Mouse (Mus musculus): ENCODE results near the gene Apopt1. TPM values are rescaled to one million over a fixed set of nuclear protein-coding genes. Genes with fewer than 3 reads are reported as not detected.
A peak's percentile ranks its signal among the peaks of the same experiment; 100 is the strongest.
"Not testable (repeated sequence)": the region's sequence is repeated elsewhere in the genome, so short reads cannot be mapped to it uniquely, and the experiment has no call there.

Gene Apopt1
- total RNA-seq, 2 experiments from 2014 or later: 37.9 to 38.6 TPM

DNA sequence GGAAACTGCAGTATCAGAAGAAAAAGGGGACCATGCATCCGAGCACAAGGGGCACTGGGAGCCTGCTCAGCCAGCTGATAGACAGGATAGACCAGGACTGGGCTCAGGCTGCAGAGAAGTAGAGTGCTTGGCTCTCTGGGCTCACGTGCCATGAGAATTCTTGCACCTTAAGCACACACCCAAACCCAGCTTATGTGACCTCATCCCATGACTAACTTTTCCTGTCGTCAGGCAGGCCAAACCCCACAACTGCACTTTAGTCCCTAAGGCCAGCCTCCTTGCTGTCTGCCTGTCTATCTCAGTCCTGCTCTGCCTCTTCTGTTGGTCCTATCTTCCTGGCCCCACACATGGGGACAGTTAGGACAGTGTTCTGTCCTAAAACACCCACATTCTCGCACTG lies 15.4 kb upstream of the Apopt1 start:
- no peak for DNase-seq (ENCODE audit: extremely low spot score in 1 of 2, low spot score in 2 of 2)
- intact Hi-C loops (cut with DNase I): loop anchor here (5.0 kb wide), 1 partner anchor 45 kb away; no protein-coding TSS in a partner anchor

DNA sequence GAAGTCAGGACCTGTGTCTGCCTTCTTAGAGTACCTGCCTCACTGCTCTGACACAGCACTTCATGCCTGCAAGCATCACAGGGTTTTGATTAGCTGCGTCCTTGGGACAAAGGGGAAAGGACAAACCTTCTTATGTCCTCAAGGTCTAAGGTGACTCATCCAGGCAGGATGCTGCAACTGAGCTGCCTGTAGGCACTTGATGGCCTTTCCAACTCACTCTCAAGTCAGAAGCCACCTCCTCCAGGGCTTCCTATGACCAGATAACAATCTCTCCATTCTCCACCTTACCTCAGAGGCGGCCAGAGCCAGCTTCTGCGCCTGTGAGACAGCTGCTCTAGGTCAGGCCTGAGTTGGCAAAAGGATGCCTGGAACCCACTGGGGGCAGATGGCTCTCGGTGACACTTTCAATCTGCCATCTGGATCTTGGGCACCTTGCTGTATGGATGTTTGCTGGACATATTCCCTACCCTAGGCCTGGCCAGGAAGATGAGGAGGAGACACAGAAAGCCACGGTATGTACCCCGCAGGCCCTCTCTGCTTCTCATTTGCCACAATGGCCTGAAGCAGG lies 14.6 kb upstream of the Apopt1 start:
- DNase-seq (ENCODE audit: extremely low spot score in 1 of 2, low spot score in 2 of 2): no peak
- intact Hi-C loops (cut with DNase I): loop anchor here (5.0 kb wide), 1 partner anchor 46 kb away; no protein-coding TSS in a partner anchor

GRCm38 (mm10) chr12:111699542-111699941 lies 13.5 kb upstream of the Apopt1 start:
- intact Hi-C loops (cut with DNase I): loop anchor here (5.0 kb wide), 1 partner anchor 47 kb away; no protein-coding TSS in a partner anchor
- no peak for DNase-seq (ENCODE audit: extremely low spot score in 1 of 2, low spot score in 2 of 2)

DNA sequence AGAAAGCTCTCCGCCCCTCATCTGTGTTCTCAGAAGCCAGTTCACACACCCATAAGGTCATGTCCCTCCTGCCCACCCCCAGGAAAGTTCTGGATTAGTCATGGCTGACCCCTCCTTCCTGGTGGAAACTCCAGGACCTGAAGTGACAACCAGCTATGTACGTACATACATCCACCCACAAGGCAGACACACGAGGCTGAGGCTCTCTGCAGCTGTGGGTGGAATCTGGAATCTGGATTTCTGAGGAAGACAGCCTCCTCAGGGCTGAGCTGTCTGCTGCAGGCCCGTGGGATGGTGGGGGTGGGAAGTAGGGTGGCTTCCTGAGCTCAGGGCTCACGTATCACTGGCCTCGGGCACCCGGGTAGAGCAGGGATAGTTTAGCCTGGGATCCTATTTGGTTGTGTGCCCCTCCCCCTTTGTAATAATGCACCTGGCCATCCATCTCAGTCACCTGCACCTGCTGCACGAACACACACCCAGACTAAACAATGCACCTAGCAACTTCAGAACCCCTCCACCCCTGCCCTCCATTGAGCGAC lies 12.1 kb upstream of the Apopt1 start:
- DNase-seq (ENCODE audit: extremely low spot score in 1 of 2, low spot score in 2 of 2): no peak

DNA sequence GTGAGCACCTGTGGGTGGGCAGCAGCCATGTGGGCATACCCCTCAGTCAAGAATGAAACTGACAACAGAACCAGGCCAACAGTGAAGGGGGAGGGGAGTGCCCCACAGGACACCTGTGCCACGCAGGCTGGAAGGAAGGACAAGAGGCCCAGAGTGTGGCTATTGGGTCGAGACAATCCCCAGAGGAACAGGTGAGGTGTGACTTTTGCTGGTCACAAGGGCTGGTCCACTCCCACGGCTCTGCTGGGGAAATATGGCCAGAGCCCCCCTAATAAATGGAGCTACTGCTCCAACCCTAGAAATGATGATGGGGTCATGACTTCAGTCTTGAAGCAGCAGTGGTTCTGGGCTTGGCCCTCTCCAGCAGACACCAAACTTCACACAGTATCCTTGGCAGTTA lies 9.8 kb upstream of the Apopt1 start:
- DNase-seq (ENCODE audit: extremely low spot score in 1 of 2, low spot score in 2 of 2): no peak

More for the DNA sequence above, 12.1 kb upstream of the Apopt1 start:
- intact Hi-C loops (cut with DNase I): no loop called here

DNA sequence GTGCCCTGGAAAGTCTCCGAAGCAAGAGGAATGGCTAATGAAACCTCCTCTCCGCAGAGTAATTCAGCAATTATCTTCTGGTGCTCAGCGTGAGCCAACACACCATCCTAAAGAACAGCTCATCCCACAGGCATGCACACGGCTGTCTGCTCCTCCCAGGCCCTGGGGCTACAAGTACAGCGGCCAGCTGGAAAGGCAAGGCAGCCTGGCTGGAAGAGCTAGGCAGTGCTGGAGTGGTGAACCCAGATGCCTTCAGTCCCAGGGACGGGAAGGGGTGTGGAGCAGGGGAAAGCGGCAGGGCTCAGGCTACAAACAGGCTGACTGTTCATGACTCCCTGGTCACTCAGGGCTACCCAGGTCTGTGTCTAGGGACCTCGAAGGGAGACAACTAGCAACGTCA lies 8.5 kb upstream of the Apopt1 start:
- intact Hi-C loops (cut with DNase I): no loop called here
- DNase-seq (ENCODE audit: extremely low spot score in 1 of 2, low spot score in 2 of 2): peak in 1 of 2 experiments; percentile 71

More for the DNA sequence above, 9.8 kb upstream of the Apopt1 start:
- intact Hi-C loops (cut with DNase I): no loop called here

DNA sequence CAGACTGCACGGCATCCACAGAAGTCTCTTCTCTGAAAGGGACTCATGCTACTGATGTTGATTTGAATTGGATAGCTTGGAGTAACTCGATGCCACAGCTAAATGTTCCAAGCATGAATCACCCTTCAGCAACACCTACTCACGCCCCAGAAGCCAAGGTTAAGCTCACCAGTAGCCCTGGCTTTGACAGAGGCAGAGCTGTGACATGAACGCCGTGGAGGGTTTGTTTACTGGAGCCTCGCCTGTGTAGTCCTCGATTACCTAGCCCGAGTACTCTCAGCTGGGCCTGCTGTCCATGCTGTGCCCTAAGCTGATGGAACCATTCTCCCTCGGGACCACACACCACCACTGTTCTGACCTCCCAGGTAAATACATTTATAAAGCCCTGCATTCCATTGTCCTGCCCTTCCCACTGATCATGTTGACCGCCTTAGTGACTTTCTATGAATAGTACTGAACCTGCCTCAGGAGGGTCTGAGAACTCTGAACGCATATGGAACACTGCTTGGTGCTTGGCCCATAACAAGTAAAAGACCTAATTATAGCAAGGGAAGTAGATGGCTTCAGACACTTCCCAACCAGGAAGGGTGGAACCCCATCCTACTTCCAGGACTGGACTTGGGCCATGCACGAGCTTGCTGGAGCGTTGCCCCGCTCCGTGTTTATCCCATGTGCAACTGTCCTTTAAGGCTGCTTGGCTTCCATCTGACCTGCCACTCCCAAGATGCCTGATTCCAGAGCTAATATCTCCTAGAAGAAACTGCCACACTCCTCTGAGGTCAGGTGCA lies 7.7 kb upstream of the Apopt1 start:
- peak in 1 of 2 experiments; percentile 80 for DNase-seq (ENCODE audit: extremely low spot score in 1 of 2, low spot score in 2 of 2)
- intact Hi-C loops (cut with DNase I): no loop called here

DNA sequence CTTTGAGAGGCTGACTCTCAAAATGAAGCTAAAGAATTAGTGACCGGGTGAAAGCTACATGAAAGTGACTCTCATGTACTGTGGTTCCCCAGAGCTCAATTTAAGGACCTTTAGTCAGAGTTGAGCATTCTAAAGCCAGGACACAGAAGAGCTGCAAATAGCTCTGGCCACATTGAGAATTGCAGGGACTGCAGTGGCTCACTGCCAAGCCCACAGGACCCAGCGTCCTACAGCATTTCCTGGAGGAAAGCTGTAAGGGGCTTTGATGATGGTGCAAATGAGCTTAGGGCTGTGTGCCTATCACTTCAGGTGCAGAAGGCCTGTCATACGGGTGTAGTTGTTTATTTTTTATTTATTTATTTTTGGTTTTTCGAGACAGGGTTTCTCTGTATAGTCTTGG lies 4.9 kb upstream of the Apopt1 start:
- intact Hi-C loops (cut with DNase I): no loop called here
- peak in 1 of 2 experiments; percentile 74 for DNase-seq (ENCODE audit: extremely low spot score in 1 of 2, low spot score in 2 of 2)

GRCm38 (mm10) chr12:111710091-111710490 lies 3.0 kb upstream of the Apopt1 start:
- intact Hi-C loops (cut with DNase I): loop anchor here (5.0 kb wide), 1 partner anchor 38 kb away; the partner anchor contains the start of gene Ckb
- no peak for DNase-seq (ENCODE audit: extremely low spot score in 1 of 2, low spot score in 2 of 2)

DNA sequence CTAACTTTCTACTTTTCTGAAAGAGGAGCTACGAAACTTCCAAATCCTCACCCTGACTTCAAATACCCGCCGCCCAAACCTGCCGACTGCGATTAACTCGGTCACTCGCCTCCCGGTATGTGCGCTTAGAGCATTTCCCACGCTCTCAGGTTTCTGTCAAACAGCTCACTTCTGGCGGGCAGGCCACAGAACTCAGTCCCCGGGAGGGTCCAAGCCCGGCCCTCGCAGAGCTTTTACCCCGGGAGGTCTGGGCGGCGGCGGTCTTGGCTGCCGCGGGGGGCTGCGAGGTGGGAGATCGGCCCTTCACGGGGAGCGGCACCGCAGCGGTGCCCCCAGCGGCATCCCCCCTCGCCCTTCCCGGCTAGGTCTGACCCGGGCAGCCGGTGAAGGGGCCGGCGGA lies 585 bp upstream of the Apopt1 start:
- no peak for DNase-seq (ENCODE audit: extremely low spot score in 1 of 2, low spot score in 2 of 2)
- intact Hi-C loops (cut with DNase I): loop anchor here (5.0 kb wide), 1 partner anchor 40 kb away; the partner anchor contains the start of gene Ckb

DNA sequence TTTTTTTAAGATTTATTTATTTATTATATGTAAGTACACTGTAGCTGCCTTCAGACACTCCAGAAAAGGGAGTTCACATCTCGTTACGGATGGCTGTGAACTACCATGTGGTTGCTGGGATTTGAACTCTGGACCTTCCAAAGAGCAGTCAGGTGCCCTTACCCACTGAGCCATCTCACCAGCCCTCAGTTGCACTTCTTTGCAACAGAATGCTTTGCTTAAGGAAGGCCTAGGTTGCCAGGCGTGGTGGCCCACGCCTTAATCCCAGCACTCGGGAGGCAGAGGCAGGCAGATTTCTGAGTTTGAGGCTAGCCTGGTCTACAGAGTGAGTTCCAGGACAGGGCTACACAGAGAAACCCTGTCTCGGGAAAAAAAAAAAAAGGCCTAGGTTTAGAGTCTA lies 819 bp downstream of the Apopt1 start:
- intact Hi-C loops (cut with DNase I): loop anchor here (5.0 kb wide), 1 partner anchor 42 kb away; the partner anchor contains the start of gene Ckb
- not testable (repeated sequence) for DNase-seq (ENCODE audit: extremely low spot score in 1 of 2, low spot score in 2 of 2)

DNA sequence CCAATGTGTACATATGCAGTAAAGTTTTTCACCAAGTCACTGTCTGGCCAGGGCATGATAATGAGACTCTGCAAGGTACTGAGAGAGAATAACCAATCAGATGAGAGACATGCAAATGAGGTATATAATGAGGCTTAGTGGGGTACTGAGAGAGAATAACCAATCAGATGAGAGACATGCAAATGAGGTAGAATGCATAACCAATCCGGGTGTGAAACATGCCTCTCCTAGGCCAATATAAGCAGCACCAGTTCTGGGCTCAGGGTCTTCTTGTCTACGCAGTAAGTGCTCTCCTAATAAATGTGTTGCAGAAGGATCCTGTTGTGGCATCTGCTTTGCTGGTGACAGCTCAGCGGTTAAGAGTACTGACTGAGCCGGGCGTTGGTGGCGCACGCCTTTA lies 3.4 kb downstream of the Apopt1 start:
- intact Hi-C loops (cut with DNase I): no loop called here
- no peak for DNase-seq (ENCODE audit: extremely low spot score in 1 of 2, low spot score in 2 of 2)

GRCm38 (mm10) chr12:111718656-111719055 lies 5.6 kb downstream of the Apopt1 start:
- intact Hi-C loops (cut with DNase I): no loop called here
- no peak for DNase-seq (ENCODE audit: extremely low spot score in 1 of 2, low spot score in 2 of 2)

- intact Hi-C loops (cut with DNase I): no loop called here
- no peak for DNase-seq (ENCODE audit: extremely low spot score in 1 of 2, low spot score in 2 of 2)
These were observed 7.2 kb downstream of the Apopt1 start for GRCm38 (mm10) chr12:111720222-111720621.

- intact Hi-C loops (cut with DNase I): no loop called here
- DNase-seq (ENCODE audit: extremely low spot score in 1 of 2, low spot score in 2 of 2): peak in 1 of 2 experiments; percentile 75
These were observed 9.6 kb downstream of the Apopt1 start for GRCm38 (mm10) chr12:111722654-111723053.

DNA sequence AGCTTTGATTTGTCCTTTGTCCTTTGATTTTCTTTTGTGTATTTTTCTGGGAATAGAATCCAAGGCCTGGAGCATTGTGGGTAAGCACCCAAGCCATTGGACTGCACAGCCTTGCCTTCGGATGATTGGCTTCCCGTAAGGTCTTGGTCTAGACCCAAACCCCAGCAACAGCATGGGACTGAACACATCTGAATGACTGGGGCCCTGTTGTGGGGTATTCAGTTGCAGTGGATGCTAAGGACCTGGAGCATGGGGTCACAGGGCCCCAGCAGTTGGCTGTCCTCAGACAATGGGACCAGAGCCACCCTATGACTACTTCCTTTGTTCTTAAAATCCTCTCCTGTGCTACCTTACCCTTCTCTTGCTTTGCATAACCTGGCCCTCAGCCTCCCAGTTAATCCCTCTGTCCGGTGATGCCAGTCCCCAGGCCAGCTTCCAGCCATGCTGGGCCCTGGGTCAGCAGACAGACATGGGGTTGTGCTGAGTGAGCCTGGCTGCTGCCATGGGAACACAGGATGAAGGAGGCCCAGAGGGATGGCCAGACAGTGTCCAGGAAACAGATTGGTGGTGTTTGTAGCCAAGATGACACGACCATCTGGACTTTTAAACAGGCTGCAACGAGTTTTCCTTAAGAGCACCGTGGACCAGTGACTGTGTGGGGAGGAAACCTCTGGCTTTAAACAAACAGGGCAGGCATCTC lies 11.7 kb downstream of the Apopt1 start:
- DNase-seq (ENCODE audit: extremely low spot score in 1 of 2, low spot score in 2 of 2): peak in 1 of 2 experiments; percentile 65
- intact Hi-C loops (cut with DNase I): no loop called here

- DNase-seq (ENCODE audit: extremely low spot score in 1 of 2, low spot score in 2 of 2): peak in 1 of 2 experiments; percentile 51
- intact Hi-C loops (cut with DNase I): no loop called here
These were observed 12.5 kb downstream of the Apopt1 start for GRCm38 (mm10) chr12:111725338-111726121.

- DNase-seq (ENCODE audit: extremely low spot score in 1 of 2, low spot score in 2 of 2): peak; percentile 44 to 77
- intact Hi-C loops (cut with DNase I): no loop called here
These were observed 13.0 kb downstream of the Apopt1 start for GRCm38 (mm10) chr12:111726122-111726463.
